In genomic region chr14:118148554-118148953, GRCm38 (mm10) we compare ENCODE assay signal across 19 mouse cellular contexts.
"Had no signal": no experiment of that assay in that cellular context is flagged by ENCODE, and none has a peak within 500 bp of the region (broad histone marks: within the 10 kb centered on the region; RNA-seq: fewer than 3 reads in every experiment).

No protein-coding gene starts in this region.

- DNase-seq: kidney, adult 18-20 months; kidney, adult 9 months; kidney, postnatal 14 days; kidney, postnatal 4 days; left cerebral cortex, postnatal 4 days; liver, embryonic 13.5 days; lung, adult 2 months; lung, postnatal 14 days; lung, postnatal 4 days; right cerebral cortex, postnatal 25 days; spleen, adult 18-20 months; thymus, postnatal 25 days had no signal

- H3K4me1 ChIP-seq: limb, embryonic 12.5 days; limb, embryonic 15.5 days; liver, embryonic 13.5 days; midbrain, embryonic 15.5 days; neural tube, embryonic 13.5 days; stomach, embryonic 15.5 days had no signal

- H3K4me3 ChIP-seq: limb, embryonic 12.5 days; limb, embryonic 15.5 days; liver, embryonic 13.5 days; midbrain, embryonic 12.5 days; midbrain, embryonic 15.5 days; myocyte; neural tube, embryonic 13.5 days; stomach, embryonic 15.5 days had no signal

- H3K9me3 ChIP-seq: limb, embryonic 12.5 days; limb, embryonic 15.5 days; liver, embryonic 13.5 days; midbrain, embryonic 12.5 days; midbrain, embryonic 15.5 days; neural tube, embryonic 13.5 days; stomach, embryonic 15.5 days had no signal

- H3K9ac ChIP-seq: limb, embryonic 12.5 days; limb, embryonic 15.5 days; liver, embryonic 13.5 days; midbrain, embryonic 12.5 days; midbrain, embryonic 15.5 days; neural tube, embryonic 13.5 days; stomach, embryonic 15.5 days had no signal

- H3K27ac ChIP-seq: limb, embryonic 12.5 days; limb, embryonic 15.5 days; liver, embryonic 13.5 days; midbrain, embryonic 12.5 days; midbrain, embryonic 15.5 days; neural tube, embryonic 13.5 days; stomach, embryonic 15.5 days had no signal

- H3K4me2 ChIP-seq: limb, embryonic 12.5 days; limb, embryonic 15.5 days; liver, embryonic 13.5 days; midbrain, embryonic 12.5 days; midbrain, embryonic 15.5 days; neural tube, embryonic 13.5 days; stomach, embryonic 15.5 days had no signal

- ATAC-seq: midbrain, embryonic 15.5 days had no signal

- H3K27me3 ChIP-seq: limb, embryonic 12.5 days; limb, embryonic 15.5 days; liver, embryonic 13.5 days; midbrain, embryonic 12.5 days; midbrain, embryonic 15.5 days; neural tube, embryonic 13.5 days; stomach, embryonic 15.5 days had no signal
